Mouse (Mus musculus) frontal cortex, postnatal 25 days (tissue): Measurements from ENCODE around the gene A630095N17Rik.
"Not testable (repeated sequence)": the region's sequence is repeated elsewhere in the genome, so short reads cannot be mapped to it uniquely, and the experiment has no call there.

ENCODE experiments used
- DNase-seq, 2 experiments: peaks; one replicate each; pipeline ENCODE4 v3.0.0; 2022; ENCODE audit warnings: low spot score in 2 of 2

Gene A630095N17Rik

DNA sequence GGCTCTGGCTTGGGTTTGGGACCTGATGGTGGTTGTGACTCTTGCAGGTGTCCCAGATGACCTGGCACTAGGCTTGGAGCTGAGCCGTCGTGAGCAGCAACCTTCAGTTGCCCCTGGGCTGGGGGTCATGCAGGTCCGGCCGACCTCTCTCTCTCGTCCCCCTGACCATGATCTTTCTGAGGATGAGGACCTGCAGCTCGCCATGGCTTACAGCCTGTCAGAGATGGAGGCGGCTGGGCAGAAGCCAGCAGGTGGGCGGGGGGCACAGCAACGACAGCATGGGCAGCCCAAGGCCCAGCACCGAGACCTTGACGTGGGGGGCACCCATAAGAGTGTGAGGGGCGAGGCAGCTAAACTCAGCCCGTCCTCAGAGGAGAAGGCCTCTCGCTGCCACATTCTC, 11.5 kb upstream of the A630095N17Rik start:
- no peak for DNase-seq

DNA sequence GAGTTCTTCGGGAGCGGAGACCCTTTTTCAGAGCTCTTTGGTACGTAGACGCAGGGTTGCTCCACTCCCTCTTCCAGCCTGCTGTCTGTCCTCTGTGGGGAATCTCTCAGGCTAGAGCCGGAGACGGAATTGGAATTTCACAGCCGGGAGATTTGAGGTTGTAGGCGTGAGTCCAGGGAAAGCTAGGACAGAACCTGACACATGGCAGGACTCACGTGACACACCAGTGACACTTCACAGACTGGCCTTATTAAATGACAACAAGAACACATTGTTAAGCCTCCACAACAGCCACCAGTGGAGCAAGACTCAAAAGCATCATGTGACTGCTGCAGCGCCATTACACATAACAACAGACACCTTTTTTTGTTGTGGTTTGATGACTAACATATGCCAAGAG, 7.7 kb upstream of the A630095N17Rik start:
- peak in 1 of 2 experiments; percentile 17 for DNase-seq

DNA sequence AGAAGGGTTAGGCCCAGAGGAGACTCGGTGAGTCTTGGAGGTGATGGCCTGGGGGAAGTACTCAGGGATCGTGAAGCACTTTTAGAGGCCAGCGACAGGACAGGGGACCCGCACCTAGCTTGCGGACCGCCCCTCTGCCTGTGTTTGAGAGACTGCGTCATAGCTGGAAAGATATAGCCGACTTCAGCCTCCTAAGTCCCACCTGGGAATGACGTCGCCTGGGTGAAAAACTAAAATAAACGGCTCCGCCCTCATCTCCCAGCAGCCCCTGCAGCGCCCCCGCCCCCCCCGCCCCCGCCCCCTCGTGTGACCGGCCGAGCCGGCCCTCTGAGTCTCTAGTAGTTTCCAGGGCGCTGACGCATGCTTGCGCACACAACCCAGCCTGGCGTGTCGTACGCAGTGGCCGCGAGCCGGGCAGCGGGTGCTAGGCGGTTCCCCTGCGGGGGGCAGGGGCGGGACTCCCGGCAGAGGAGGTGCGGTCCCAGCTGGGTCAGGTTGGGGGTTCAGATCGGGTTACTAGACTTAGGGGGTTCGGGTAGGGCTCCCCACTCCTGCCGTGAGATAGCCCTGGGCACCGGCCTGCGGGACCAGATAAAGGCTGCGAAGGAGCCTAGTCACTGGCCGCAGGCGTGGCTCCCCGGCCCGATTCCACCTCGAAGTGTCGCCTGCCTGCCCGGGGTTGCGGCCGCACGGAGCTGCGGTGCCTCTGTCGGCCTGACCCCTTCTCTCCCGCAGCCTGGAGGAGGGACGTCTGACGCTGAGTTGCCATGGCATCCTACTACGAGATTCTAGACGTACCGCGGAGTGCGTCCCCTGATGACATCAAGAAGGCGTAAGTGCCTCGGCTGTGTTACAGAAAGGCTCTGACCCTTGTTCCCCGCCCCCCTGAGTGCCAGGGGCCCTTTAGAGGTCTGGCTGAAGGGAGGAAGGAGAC, 4.5 kb upstream of the A630095N17Rik start, which contains the start of gene Dnajb2:
Gene Dnajb2, plus strand, starts transcription at position 290 of the 934 bp plus-strand sequence.
- peak; percentile 59 to 64 for DNase-seq

DNA sequence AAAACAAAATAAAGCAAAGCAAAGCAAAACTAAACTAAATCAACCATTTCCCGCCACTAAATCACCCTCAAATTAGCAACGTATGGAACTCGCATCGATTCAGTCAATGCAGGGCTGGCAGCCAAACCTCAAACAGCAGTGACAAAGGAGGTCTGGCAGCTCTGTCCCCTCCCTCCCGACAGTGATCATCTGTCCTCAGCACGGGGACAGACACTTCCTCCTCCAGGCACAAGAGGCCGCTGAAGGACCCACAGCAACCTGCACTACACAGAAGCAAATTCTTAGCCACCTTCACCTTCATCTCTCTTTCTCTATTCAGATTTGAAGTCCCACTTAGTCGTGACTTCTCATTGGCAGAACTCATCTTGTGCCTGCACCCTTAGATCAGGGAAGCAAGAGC, 2.7 kb upstream of the A630095N17Rik start:
- peak in 1 of 2 experiments; percentile 49 for DNase-seq

DNA sequence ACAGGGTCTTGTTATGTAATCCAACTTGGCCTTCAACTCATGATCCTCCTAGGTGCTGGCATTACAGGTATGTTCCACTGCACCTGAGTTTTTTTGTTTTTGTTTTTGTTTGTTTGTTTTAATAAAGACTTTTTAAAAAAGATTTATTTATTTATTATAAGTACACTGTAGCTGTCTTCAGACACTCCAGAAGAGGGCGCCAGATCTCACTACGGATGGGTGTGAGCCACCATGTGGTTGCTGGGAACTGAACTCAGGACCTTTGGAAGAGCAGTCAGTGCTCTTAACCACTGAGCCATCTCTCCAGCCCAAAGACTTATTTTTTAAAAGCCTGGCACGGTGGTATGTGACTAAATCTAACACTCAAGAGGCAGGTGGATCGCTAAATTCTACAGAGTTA, 587 bp upstream of the A630095N17Rik start:
- DNase-seq = not testable (repeated sequence)

DNA sequence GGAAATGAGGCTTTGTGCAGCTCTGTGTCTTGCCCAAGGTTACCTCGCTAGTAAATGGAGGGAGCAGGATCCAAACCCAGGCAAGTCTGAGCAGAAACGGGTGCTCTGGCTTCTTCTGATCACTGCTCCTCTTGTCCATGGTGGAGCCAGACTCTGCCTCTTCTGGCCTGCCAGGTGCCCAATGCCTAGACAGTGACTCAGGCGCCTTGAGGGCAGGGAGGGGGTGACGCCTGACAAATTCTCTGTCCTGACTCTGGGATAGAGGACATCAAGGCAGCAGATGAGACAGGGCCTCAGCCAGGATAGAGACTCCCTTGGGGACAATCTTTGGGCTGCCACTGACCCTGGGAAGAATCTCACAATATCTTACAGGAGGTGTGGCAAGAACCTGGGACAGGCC, 678 bp downstream of the A630095N17Rik start:
- no peak for DNase-seq

DNA sequence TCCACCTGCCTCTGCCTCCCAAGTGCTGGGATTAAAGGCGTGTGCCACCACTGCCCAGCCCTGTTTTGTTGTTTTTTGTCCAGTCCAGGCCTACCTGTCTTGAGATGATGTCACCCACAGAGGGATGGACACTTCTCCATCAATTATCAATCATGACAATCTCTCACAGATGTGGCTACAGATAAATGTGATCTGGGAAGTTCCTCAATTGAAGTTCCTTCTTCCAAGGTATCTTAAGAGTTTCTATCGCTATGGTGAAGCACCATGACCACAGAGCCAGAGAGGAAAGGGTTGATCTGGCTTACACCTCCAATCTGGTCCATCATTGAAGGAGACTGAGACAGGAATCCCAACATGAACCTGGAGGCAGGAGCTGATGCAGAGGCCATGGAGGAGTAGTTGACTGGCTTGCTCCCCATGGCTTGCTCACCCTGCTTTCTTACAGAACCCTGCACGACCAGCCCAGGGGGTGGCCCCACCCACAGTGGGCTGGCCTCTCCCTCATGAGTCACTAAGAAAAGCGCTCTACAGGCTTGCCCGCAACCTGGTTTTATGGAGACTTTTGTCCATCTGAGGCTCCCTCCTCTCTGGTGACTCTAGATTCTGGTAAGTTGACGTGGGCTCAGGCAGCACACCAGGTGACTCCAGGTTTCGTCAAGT, 1.4 kb downstream of the A630095N17Rik start:
- DNase-seq = no peak

DNA sequence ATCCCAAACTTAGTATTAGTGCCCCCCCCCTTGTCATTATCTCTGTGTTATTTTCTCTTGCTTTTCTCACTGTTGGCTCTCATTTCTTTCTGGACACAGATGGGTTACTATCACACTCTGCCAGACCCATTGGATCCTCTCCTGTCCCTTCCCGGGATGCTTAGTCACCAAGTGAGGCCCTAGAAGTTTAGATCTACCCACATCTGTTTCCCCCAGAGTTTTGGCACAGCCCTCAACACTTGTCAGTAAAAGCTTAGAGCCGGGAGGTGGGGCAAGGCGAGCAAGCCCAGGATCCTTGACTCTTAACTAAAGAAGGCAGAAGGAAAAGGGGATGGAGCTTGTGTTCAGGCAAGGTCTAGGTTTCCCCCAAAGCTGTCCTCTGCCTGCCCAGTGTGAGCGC, 2.7 kb downstream of the A630095N17Rik start:
- no peak for DNase-seq

DNA sequence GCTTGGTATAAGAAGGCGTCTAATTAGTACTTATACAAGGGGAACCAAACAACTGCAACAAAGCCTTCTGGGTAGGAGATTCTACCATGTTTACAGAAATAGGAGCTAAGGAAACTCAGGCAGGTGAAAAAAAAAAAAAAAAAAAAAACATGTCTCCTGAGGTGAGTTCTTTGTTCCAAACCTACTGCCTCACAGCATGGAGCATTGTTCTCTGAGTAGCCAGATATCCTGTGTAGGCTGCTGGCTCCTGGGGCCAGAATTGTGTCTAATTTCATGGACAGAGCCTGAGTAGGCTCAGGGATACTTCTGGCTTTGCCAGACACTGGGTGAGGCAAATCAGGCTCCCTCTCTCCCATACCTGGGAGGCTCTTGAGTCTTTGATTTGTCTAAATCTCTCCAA, 4.2 kb downstream of the A630095N17Rik start:
- DNase-seq = no peak

DNA sequence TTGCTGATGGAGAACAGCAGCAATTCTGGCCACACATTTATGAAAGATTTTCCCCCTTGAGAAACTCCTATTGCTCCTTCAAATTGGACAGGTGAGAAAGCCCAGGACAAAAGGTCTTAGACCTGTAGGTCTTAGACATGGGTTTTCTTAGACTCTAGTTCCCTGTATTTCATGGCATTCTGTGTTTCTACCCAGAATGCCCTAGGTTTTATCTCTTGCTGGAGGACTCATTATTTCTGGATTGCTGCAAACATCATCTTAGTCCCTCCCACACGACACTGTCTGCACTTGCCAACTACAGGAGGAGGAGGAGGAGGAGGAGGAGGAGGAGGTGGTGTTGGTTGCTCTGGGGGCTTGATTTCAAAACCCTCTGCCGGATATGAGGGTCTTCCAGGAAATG, 5.8 kb downstream of the A630095N17Rik start:
- DNase-seq = no peak

DNA sequence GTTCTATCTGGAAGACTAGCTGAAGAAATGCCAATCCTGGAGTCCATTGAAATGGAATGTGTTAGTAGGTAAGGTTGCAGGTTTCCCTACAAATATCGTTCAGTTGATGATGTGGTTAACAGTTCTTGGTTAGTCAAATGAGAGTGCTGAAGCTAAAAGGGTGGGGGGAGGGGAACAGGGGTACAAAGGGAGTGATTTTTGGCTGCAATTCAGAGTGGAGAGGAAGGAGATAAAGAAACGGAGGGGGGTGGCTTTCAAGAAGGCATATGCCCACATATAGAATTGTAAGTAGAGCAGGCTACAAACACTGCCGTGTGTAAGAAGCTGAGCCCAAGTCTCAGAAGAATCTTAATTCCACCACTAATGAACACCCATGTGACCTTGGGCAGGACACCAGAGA, 6.4 kb downstream of the A630095N17Rik start:
- DNase-seq = no peak

DNA sequence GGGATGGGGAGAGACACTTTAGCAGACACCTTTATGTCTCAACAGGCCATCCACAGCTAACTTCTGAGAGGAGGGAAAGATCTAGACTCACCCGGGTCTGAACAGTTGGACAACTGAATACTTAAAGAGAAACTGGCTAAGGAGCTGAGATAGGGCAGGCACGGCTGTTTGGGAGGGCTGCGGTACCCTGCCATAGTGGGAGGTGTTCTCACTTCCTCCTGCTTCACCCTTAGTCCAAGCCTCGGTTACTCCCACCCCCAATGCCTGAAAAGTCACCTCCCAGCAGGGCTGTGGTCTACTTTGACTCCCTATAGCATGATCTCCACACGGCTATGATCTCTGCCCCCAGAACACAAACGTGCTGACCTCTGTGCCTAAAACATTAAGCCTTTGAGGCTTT, 8.4 kb downstream of the A630095N17Rik start:
- no peak for DNase-seq

DNA sequence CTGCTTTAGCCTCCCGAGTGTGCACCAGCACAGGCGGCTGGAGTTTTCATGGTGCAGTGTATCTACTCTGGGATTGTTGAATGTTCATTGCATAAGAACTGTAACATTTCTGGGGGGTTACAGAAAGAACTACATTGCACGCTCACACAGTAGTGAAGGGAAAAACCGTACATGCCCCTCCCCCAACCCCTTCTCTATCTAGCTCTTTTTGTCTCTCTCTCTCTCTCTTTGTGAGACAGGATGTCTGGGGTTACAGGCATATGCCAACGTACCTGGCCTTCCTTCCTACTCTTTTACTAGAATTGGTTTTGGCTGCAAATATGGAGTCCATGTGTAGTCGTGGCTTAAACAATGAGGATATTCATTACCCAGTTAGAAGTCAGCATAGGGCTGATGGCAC, 9.0 kb downstream of the A630095N17Rik start:
- DNase-seq = no peak

DNA sequence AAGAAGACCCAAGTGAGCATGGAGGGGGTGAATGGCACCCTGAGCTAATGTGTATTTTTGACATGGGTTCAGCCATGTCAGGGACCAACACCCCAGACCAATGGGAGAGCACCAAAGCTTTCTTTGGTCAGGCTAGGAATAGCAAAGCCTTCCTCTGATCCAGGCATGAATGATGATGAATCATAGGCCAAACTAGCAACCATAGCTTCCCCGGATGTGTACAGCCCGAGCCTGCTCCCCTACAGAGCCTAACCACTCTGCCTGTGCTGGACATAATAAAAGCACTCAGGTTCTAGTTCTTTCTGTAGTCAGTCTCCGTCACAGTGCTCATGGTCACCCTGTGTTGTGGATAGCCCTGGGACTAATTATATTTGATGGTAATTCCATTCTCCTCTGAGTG, 10.4 kb downstream of the A630095N17Rik start:
- no peak for DNase-seq

DNA sequence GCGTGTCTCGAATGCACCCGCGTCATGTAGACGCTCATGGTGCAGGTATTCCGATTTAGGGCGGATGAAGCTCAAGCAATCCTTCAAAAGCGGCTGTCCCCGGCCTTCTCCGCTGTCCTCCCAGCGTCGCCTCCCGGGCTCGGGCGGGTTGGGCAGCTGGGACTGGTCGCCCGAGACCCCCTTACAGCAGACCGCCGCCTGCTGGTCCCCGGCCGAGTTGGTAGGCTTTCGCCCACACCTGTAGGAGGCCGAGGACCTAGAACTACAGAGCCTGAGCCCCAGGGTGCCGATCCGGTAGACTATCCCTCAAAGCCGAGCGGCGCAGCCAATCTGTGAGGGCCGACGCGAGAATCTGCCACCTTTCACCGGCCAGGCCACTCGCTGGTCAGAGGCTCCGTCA, 12.4 kb downstream of the A630095N17Rik start, which contains the start of gene Tuba4a:
Gene Tuba4a, minus strand, starts transcription at position 335 of the 400 bp plus-strand sequence.
- no peak for DNase-seq

DNA sequence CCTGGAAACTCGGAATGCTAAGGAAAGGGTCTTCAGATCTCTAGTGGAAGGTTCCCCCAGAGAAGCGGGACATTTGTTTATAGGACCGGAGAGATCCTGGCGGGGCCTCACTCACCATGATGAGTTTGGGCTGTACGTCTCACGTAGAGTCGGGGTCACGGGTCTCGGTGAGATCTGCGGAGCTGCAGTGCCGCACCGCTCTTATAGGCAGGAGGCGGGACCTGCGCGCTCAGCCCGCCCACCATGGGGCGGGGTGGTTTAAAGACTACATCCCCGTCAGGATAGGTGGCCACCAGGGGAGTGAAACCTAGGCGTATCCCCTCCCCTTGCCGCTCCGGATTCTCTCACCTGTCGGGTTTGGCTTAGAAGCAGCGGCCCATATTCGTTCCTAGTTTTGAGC, 12.8 kb downstream of the A630095N17Rik start:
- peak; percentile 85 to 87 for DNase-seq

DNA sequence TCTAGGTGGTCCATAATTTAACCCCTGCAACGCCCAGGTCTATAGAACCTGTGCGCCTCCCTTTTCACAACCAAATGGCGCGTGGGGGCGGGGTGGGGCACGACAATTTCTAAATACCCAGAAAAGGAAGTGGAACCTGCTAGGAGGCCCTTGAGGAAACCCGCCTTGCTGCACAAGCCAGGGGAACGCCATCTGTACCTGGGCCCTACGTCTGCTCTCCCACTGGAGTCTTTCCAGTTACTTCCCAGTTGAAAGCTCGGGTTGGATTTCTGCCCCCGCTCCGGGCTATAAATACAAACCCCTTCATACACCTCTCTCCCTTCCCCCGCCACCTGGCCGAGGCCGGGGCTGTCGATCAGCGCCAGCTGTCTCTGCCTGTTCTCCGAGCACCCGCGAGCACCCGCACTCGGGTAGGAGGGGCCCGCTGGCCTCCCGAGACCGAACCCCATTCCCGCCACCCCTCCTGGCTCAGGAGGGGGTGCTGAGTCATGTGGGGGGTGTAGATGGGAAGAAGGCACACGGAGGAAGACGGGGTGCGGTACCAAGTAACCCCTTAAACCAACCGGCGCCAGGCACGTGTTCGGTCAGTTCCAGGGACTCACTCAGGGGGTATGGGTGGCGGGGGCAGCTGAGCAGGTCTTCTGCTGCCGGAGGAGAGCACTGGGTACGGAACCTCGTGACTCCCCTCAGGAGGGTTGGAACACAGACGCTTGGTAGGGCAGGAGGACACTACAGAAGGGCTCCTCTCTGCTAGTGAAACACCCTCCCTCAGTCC, 13.5 kb downstream of the A630095N17Rik start:
- no peak for DNase-seq

DNA sequence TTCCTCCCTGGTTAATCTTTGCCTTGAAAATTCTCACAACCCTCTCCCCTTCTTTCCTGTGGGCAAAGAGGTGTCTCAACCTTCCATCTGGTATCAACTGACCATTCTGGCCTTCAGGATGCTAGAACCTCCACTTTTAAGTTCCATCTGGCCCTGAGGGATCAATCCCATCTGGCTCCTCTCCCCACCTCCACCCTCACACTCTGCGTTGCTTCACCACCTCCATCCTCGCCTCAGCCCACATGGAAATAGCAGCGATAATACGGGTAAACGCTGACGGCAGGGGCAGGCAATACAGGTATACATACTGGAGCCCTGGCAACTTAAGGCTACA, 14.0 kb downstream of the A630095N17Rik start:
- no peak for DNase-seq

DNA sequence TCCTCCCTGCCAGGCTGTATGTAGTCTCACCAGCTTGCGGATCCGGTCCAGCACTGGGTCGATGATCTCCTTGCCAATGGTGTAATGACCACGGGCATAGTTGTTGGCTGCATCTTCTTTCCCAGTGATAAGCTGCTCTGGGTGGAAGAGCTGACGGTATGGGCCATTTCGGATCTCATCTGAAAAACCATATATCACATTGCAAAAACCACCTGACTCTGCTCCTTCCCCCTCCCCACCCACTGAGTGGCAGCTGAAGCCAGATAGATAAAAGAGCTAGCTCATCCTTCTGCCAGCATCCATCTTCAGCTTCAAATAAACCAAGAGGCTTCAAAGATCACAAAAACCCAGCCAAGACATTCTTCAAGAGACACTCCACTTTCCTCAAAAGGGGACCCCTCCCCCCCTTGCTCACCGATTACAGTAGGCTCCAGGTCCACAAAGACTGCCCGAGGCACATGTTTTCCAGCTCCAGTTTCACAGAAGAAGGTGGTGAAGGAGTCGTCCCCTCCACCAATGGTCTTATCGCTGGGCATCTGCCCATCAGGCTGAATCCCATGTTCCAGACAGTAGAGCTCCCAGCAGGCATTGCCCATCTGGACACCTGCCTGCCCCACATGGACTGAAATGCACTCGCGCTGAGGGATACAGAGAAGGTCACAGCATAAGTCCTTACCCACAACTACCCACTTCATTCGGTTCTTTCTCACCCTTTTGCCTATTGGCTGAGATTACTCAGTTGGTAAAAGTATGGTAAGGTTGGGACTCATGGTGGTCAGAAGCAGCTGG, 14.9 kb downstream of the A630095N17Rik start:
- DNase-seq = no peak

DNA sequence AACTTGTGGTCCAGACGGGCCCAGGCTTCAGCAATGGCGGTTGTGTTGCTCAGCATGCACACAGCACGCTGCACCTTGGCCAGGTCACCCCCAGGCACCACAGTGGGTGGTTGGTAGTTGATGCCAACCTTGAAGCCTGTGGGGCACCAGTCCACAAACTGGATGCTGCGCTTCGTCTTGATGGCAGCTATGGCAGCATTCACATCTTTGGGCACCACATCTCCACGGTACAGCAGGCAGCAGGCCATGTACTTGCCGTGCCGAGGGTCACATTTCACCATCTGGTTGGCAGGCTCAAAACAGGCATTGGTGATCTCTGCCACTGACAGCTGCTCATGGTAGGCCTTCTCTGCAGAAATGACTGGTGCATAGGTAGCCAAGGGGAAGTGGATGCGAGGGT, 16.1 kb downstream of the A630095N17Rik start:
- DNase-seq = no peak

DNA sequence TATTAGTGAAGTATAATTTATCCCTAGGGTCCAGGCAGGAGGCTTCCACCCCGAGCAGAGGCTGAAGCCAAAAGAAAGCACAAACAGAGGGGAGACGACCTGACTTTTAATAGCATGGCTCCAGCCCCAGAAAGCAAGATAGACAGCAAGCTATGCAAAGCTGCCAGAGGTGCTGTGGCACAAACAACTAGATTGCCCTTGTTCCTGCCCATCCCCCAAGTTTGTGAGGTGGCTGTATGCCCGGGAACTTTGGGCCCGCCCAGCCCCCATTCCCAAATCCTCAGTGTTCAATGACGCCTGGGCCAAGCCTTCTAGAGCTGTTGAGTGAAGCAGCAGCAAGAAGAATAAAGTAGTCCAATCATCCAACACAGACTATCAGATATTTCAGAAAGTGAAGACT, 17.0 kb downstream of the A630095N17Rik start:
- peak in 1 of 2 experiments; percentile 56 for DNase-seq
